Mouse (Mus musculus): Measurements from ENCODE around the gene Foxn1.

Gene Foxn1

DNA sequence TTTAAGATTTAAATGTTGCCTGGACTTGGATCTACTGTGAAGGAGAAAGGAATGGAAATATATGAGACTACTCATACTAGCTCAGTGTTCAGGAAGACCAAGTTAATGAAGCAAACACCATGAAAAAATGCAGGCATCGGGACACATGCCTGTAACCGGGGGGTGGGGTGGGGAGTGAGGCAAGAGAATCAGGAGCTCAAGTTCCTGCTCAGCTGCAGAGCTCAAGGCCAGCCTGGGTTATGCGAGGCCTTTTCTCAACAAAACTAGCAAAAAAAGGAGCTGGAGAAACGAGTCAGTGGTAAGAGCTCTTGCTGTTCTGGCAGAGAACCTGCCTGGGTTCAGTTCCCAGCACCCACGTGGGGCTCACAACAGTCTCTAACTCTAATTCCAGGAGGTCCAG is 52.4 kb downstream of the Foxn1 start:
- CTCF ChIA-PET = interaction anchor here in 3 of 4 experiments (0.5 to 1.6 kb wide), 3 partner anchors 26 to 32 kb away, joined by 3 to 4 read pairs (median 4); no protein-coding TSS in a partner anchor
- POLR2A ChIA-PET = interaction anchor here in 3 of 4 experiments (0.6 to 5.6 kb wide), 18 partner anchors 9 to 151 kb away, joined by 3 to 29 read pairs (median 4); partner anchors contain the start of genes Aldoc (in 2 of the 3), Unc119 (in 2 of the 3), 2610507B11Rik (in 1 of the 3) and Rpl23a (in 1 of the 3)

DNA sequence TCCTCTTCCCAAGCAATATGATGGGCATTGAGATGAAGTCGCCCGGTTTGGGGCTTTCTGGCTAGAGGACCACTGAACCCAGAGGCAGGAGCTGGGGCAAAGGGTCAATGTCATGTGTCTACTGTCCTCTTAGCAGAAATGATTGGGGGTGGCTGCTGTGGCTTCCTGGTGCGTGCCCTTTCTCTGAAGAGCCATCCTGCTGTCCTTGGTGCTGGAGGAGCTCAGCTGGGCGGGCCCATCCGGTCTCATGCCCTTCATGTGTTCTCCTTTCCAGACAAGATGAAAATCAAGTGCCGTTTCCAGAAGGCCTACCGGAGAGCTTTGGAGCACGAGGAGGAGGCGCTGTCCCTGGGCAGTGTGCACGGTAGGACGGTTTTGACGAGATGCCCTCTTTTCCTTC is 53.7 kb downstream of the Foxn1 start:
- ChIA-PET POLR2A (interaction anchor here in 2 of 4 experiments (0.5 to 5.6 kb wide), 24 partner anchors 9 to 156 kb away, joined by 3 to 29 read pairs (median 4); partner anchors contain the start of genes Unc119 (in 2 of the 2), 2610507B11Rik (in 1 of the 2), Aldoc (in 1 of the 2) and Nek8 (in 1 of the 2)), CTCF (interaction anchor here in 2 of 4 experiments (0.6 to 1.6 kb wide), 6 partner anchors 10 to 121 kb away, joined by 3 to 4 read pairs (median 3); no protein-coding TSS in a partner anchor)

DNA sequence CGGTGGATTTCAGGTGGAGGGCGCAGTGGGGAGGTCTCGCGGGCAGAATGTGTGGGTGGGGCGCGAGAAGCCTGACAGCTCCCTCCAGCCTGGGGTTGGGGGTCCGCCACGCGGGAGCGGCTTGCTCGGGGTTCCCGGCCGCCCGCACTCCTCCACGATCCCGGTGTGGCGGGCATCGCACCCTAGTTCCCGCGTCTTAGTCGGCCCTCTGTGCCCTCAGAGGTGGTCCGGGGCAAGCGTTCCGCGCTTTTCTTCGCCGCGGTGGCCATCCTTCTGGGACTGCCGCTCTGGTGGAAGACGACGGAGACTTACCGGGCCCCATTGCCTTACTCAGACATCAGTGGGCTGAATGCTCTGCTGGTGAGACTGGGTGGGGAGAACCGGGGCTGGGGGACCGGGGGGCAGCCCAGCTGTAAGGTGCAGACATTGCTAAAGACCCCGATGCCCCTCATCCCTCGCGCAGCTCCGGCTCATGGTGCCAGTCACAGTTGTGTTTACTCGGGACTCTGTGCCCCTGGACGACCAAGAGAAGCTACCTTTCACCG is 57.8 kb downstream of the Foxn1 start:
- CTCF ChIA-PET = interaction anchor here (0.5 to 1.7 kb wide), 27 partner anchors 10 to 348 kb away, joined by 3 to 9 read pairs (median 3); partner anchors contain the start of genes Nek8 (in 1 of the 4), Tlcd1 (in 1 of the 4) and Unc119 (in 1 of the 4)
- POLR2A ChIA-PET = interaction anchor here (0.5 to 3.8 kb wide), 87 partner anchors 8 to 926 kb away, joined by 3 to 49 read pairs (median 4); partner anchors contain the start of genes Rpl23a (in 3 of the 4), 2610507B11Rik (in 2 of the 4), Poldip2 (in 2 of the 4) and Sarm1 (in 2 of the 4)

DNA sequence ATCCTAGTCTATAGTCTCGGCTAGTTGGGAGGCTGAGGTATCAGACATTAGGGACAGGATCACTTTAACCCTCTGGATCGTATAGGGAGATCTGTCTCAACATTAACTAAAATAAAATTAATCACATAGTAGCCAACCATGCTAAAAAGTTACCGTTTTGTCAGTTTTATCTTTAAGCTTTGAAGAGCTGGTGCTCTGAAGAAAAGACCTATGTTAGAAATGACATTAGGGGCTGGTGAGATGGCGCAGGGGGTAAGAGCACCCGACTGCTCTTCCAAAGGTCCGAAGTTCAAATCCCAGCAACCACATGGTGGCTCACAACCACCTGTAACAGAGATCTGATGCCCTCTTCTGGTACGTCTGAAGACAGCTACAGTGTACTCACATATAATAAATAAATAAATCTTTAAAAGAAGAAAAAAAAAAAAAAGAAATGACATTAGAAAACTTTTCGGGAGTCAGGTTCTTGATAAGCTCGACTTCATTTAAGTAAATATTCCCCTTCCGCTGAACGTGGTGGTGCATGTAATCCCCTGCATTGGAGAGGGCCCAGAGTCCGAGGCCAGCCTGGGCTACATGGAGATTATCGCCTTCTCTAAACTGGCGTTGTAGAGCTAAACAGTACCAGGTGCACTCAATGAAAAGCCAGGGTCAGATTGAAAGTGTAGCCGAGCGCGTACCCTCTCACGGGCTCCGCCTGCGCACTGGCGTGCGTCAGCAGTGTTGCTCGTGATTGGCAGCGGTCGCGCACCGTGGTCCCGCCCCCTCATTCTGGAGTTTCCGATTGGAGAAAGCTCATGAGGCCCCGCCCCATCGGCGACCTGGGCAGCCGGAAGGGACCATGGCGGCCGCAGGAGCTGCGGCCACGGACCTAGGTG is 58.5 kb downstream of the Foxn1 start, which contains the start of gene Pigs:
Pigs (plus strand) TSS at position 782 of the 878 bp plus-strand sequence.
- ChIA-PET CTCF (interaction anchor here (0.5 to 1.7 kb wide), 29 partner anchors 9 to 743 kb away, joined by 3 to 9 read pairs (median 4); partner anchors contain the start of genes Nek8 (in 1 of the 4), Tlcd1 (in 1 of the 4) and Unc119 (in 1 of the 4)), POLR2A (interaction anchor here (0.5 to 3.8 kb wide), 90 partner anchors 9 to 927 kb away, joined by 3 to 49 read pairs (median 4); partner anchors contain the start of genes Rpl23a (in 3 of the 4), 2610507B11Rik (in 2 of the 4), Sarm1 (in 2 of the 4) and Unc119 (in 2 of the 4))

DNA sequence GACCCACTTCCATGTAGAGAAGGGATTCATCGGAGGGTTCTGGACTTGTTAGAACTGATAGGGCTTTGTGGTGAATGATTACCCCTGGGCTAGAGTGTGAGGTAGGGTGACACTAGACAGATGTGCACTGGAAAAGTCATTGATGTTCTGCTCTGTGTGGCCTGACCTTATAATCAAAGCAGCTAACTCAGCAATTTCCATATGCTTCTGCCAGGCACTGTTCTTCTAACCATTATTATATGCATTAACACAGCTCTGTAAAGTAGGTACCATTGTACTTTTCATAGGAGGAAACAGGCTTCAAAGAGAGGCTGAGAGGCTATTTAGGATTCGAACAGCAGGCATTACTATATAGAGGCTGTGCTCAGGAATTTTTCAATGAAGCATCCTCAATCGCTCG is 59.1 kb downstream of the Foxn1 start:
- CTCF ChIA-PET = interaction anchor here in 2 of 4 experiments (0.7 to 1.4 kb wide), 5 partner anchors 9 to 744 kb away, joined by 4 to 7 read pairs (median 6); partner anchors contain the start of gene Unc119 (in 1 of the 2)
- POLR2A ChIA-PET = interaction anchor here in 3 of 4 experiments (0.7 to 3.8 kb wide), 20 partner anchors 10 to 247 kb away, joined by 3 to 49 read pairs (median 4); partner anchors contain the start of genes Eral1 (in 1 of the 3), Poldip2 (in 1 of the 3), Rpl23a (in 1 of the 3) and Sarm1 (in 1 of the 3)

DNA sequence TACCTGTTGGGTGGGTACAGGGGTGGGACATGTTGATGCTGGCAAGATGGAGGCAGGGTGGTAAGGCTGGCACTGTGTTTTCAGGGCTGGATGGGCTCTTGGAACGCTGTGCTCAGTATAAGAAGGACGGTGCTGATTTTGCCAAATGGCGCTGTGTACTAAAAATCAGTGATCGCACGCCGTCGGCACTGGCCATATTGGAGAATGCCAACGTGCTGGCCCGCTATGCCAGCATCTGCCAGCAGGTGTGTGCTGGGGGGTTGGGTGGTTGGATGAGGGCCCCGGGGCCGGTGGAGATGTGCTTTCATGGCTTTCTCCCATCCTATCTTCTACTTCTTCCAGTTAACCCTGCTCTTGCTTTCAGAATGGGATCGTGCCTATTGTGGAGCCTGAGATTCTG is 61.4 kb downstream of the Foxn1 start:
- CTCF ChIA-PET = no interaction called here
- POLR2A ChIA-PET = interaction anchor here in 1 of 4 experiments (2.4 kb wide), 1 partner anchor 24 kb away, joined by 15 read pairs; the partner anchor contains the start of gene Spag5

- POLR2A ChIA-PET = interaction anchor here in 3 of 4 experiments (0.5 to 3.1 kb wide), 17 partner anchors 9 to 997 kb away, joined by 3 to 23 read pairs (median 4); partner anchors contain the start of genes Sarm1 (in 1 of the 3) and Spag5 (in 1 of the 3)
- CTCF ChIA-PET = interaction anchor here in 1 of 4 experiments (0.6 kb wide), 2 partner anchors 53 to 63 kb away, joined by 3 to 6 read pairs; no protein-coding TSS in a partner anchor
Measured at GRCm38 (mm10) chr11:78324000-78324785, 62.2 kb downstream of the Foxn1 start.

- ChIA-PET CTCF (interaction anchor here in 3 of 4 experiments (0.6 to 1.8 kb wide), 10 partner anchors 10 to 303 kb away, joined by 3 to 6 read pairs (median 4); no protein-coding TSS in a partner anchor), POLR2A (interaction anchor here in 3 of 4 experiments (0.6 to 3.1 kb wide), 38 partner anchors 9 to 341 kb away, joined by 3 to 29 read pairs (median 4); partner anchors contain the start of genes Rpl23a (in 2 of the 3), 2610507B11Rik (in 1 of the 3), Ift20 (in 1 of the 3) and Nek8 (in 1 of the 3))
Measured at GRCm38 (mm10) chr11:78322860-78323259, 63.5 kb downstream of the Foxn1 start, which contains the start of gene Aldoc. Gene Aldoc (plus strand): TSS chr11:78322968.

- CTCF ChIA-PET = interaction anchor here in 3 of 4 experiments (0.6 to 1.8 kb wide), 7 partner anchors 26 to 1852 kb away, joined by 3 to 6 read pairs (median 5); no protein-coding TSS in a partner anchor
- POLR2A ChIA-PET = interaction anchor here in 3 of 4 experiments (0.6 to 3.1 kb wide), 31 partner anchors 8 to 250 kb away, joined by 3 to 29 read pairs (median 4); partner anchors contain the start of genes Rpl23a (in 2 of the 3), 2610507B11Rik (in 1 of the 3), Ift20 (in 1 of the 3) and Spag5 (in 1 of the 3)
Measured at GRCm38 (mm10) chr11:78322076-78322831, 64.1 kb downstream of the Foxn1 start.

DNA sequence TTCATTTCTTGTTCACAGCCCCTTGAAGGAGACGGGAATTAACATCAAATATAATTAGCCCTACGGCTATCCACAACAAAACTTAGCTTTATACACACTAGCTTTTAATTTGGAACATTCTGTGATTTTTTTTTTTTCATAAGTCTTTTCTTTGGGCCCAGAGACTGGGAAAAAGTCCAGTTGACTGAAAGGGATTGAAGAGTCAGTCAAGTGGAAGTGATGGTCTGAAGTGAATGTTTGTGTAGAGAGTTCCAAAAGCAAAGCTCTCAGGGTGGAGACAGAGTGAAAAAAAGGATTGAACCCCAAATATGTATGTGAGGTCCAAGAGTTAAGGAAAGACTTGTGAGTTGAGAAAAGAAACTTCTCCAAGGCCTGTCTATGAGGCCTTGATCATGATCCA is 67.9 kb downstream of the Foxn1 start:
- POLR2A ChIA-PET = interaction anchor here in 3 of 4 experiments (0.6 to 6.7 kb wide), 29 partner anchors 9 to 1000 kb away, joined by 3 to 49 read pairs (median 4); partner anchors contain the start of genes Pigs (in 3 of the 3), Spag5 (in 2 of the 3), 2610507B11Rik (in 1 of the 3) and Rpl23a (in 1 of the 3)

DNA sequence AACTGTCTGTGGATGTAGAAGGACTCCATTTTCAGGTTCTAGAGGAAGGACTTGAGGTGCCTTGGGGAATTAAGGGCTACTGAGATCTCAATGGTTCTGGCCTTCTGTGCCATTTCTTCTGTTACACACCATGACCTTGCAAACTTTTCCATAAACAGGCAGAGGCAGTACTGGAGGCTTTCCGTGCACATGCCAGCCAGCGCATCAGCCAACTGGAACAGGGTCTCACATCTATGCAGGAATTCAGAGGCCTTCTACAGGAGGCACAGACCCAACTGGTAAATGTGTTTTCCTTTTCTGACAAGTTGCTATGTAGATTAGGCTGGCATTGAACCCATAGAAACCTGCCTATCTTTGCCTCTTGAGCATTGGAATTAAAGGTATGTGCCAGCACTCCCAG is 72.7 kb downstream of the Foxn1 start:
- CTCF ChIA-PET = interaction anchor here in 1 of 4 experiments (0.6 kb wide), 1 partner anchor 51 kb away, joined by 6 read pairs; no protein-coding TSS in a partner anchor
- POLR2A ChIA-PET = interaction anchor here in 2 of 4 experiments (0.7 to 6.7 kb wide), 7 partner anchors 9 to 49 kb away, joined by 3 to 45 read pairs (median 3); partner anchors contain the start of genes Aldoc (in 2 of the 2) and Pigs (in 1 of the 2)

More for the DNA sequence above, 67.9 kb downstream of the Foxn1 start:
- CTCF ChIA-PET = interaction anchor here in 3 of 4 experiments (0.7 to 2.3 kb wide), 3 partner anchors 10 to 79 kb away, joined by 3 to 6 read pairs (median 4); partner anchors contain the start of gene Pigs (in 1 of the 3)

DNA sequence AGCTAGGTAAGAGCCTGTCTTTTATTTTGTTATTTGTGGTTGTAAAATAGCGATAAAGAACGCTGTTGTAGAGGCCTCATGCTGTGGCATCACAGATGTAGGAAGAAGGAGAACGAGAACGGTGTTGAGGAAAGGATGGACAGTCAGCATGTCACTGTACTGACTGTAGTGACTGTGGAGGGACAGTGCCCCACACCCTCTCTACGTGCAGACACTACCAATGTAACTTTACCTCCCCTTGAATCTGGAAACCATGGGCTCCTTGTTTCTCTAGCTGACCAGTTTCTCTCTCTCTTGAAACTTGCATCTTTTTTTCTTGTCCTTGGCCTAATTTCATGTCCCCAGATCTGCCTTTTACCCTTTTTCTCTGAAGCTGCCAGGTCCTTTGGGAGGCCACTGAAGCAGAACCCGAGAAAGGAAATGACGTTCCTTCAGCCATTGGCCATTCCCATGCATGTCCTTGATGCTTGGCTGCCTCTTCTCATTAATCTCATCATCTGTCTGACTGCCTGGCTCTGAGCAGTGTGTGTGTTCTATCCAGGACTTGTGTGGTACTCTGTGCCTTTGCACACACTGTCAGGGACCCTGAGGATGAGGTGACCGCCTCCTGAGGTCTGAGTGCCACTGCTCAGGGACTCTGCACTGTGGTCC is 75.4 kb downstream of the Foxn1 start:
- ChIA-PET POLR2A (interaction anchor here in 3 of 4 experiments (0.5 to 4.2 kb wide), 16 partner anchors 9 to 1907 kb away, joined by 3 to 23 read pairs (median 4); partner anchors contain the start of genes Spag5 (in 3 of the 3), Pigs (in 2 of the 3) and Aldoc (in 1 of the 3)), CTCF (no interaction called here)

All from embryonic stem cell, embryonic (primary cell).